Mouse (Mus musculus) stomach, embryonic 14.5 days (tissue): ENCODE data around the gene Tex48. TPM values are rescaled to one million over a fixed set of nuclear protein-coding genes. Genes with fewer than 3 reads are reported as not detected.

Source experiments
- ATAC-seq: fragments of 200-750 bp; cut with Nextera tagmentation; 2 replicates; pipeline ENCODE4 v1.8.0; 2017; ENCODE audit warnings: low read depth, moderate TSS enrichment; ENCODE audit not compliant: insufficient number of reproducible peaks, insufficient read depth, low FRiP score
- H3K27ac ChIP-seq: fragments of 300-500 bp; sonication (generic); 2 replicates; pipeline ENCODE4 v1.5.1; 2014; ENCODE audit warnings: mild to moderate bottlenecking, low read length, moderate library complexity, mixed read lengths
- H3K27me3 ChIP-seq: fragments of 300-500 bp; sonication (generic); 2 replicates; pipeline ENCODE4 v1.6.1; 2014; ENCODE audit warnings: low read length, control low read depth, mixed read lengths; ENCODE audit not compliant: control insufficient read depth, insufficient read depth
- H3K36me3 ChIP-seq: fragments of 300-500 bp; sonication (generic); 2 replicates; pipeline ENCODE4 v1.6.1; 2014; ENCODE audit warnings: mild to moderate bottlenecking, control low read depth, low read length, moderate library complexity, mixed read lengths; ENCODE audit not compliant: control insufficient read depth, insufficient read depth
- H3K4me1 ChIP-seq: fragments of 300-500 bp; sonication (generic); 2 replicates; pipeline ENCODE4 v1.6.1; 2014; ENCODE audit warnings: low read length, control low read depth, mixed read lengths; ENCODE audit not compliant: control insufficient read depth, insufficient read depth
- H3K4me2 ChIP-seq: fragments of 300-500 bp; sonication (generic); replicated peaks from 2 replicates; pipeline ENCODE4 v1.6.1; 2014; ENCODE audit warnings: low read depth, low read length, control low read depth
- H3K4me3 ChIP-seq: fragments of 300-500 bp; sonication (generic); 2 replicates; pipeline ENCODE4 v1.5.1; 2014; ENCODE audit warnings: low read depth, low read length, control low read depth
- H3K9ac ChIP-seq: fragments of 300-500 bp; sonication (generic); replicated peaks from 2 replicates; pipeline ENCODE4 v1.6.1; 2014; ENCODE audit warnings: low read depth, mild to moderate bottlenecking, control low read depth, low read length, moderate library complexity, mixed read lengths
- H3K9me3 ChIP-seq: fragments of 300-500 bp; sonication (generic); 2 replicates; pipeline ENCODE4 v1.6.1; 2016; ENCODE audit warnings: low read depth, low read length, control low read depth; ENCODE audit not compliant: control insufficient read depth
- WGBS: fragments of 180-500 bp; shearing (Covaris S2); extraction: QIAGEN DNeasy Blood & Tissue Kit; methylation state at CpG from one replicate; pipeline ENCODE4 v1.1.7; 2014; 5-methylcytosine and 5-hydroxymethylcytosine counted together
- polyA plus RNA-seq: library from polyadenylated mRNA; unstranded; fragments of >200 nt; fragmentation: Nextera tagmentation; extraction: Ambion mirVana; gene quantifications from 2 replicates; pipeline ENCODE4 v1.2.1, GENCODE M21; 2014

The Tex48 gene
- polyA plus RNA-seq, 1 experiment from 2014 or later = not detected

GRCm38 (mm10) chr4:63643956-63644726 lies 21.9 kb upstream of the Tex48 start:
- Histone ChIP-seq H3K4me1 (no peaks in the 10 kb centered on the region), H3K27me3 (no peaks in the 10 kb centered on the region), H3K36me3 (no peaks in the 10 kb centered on the region), H3K9me3 (no peaks in the 10 kb centered on the region), H3K9ac (no peak overlapping the region), H3K4me3 (no peak overlapping the region), H3K27ac (no peak overlapping the region), H3K4me2 (no peak overlapping the region)
- no peak for ATAC-seq

- Histone ChIP-seq H3K4me1 (no peaks in the 10 kb centered on the region), H3K4me3 (no peak overlapping the region), H3K36me3 (no peaks in the 10 kb centered on the region), H3K27ac (no peak overlapping the region), H3K27me3 (no peaks in the 10 kb centered on the region), H3K4me2 (no peak overlapping the region), H3K9ac (no peak overlapping the region), H3K9me3 (no peaks in the 10 kb centered on the region)
- no peak for ATAC-seq
- WGBS = 67% methylated on average over 2 of the region's 2 CpGs
Measured at GRCm38 (mm10) chr4:63639842-63640241, 17.6 kb upstream of the Tex48 start.

- Histone ChIP-seq H3K4me1 (no peaks in the 10 kb centered on the region), H3K27me3 (no peaks in the 10 kb centered on the region), H3K27ac (no peak overlapping the region), H3K4me3 (no peak overlapping the region), H3K36me3 (no peaks in the 10 kb centered on the region), H3K9ac (no peak overlapping the region), H3K4me2 (no peak overlapping the region), H3K9me3 (no peaks in the 10 kb centered on the region)
- 59% methylated on average over 1 of the region's 1 CpGs for WGBS
- ATAC-seq = no peak
Measured at GRCm38 (mm10) chr4:63638603-63639002, 16.4 kb upstream of the Tex48 start.

GRCm38 (mm10) chr4:63633181-63633580 lies 11.0 kb upstream of the Tex48 start:
- no peaks in the 10 kb centered on the region for H3K4me1 ChIP-seq
- ATAC-seq = no peak
- 80% methylated on average over 2 of the region's 2 CpGs for WGBS
- no peak overlapping the region for H3K4me2 ChIP-seq
- no peak overlapping the region for H3K4me3 ChIP-seq
- no peak overlapping the region for H3K9ac ChIP-seq
- H3K27ac ChIP-seq = no peak overlapping the region
- H3K9me3 ChIP-seq = no peaks in the 10 kb centered on the region
- no peaks in the 10 kb centered on the region for H3K27me3 ChIP-seq
- no peaks in the 10 kb centered on the region for H3K36me3 ChIP-seq

GRCm38 (mm10) chr4:63627111-63627510 lies 4.9 kb upstream of the Tex48 start:
- WGBS = 75% methylated on average over 8 of the region's 8 CpGs
- H3K27me3 ChIP-seq = no peaks in the 10 kb centered on the region
- no peak for ATAC-seq

GRCm38 (mm10) chr4:63625563-63626080 lies 3.4 kb upstream of the Tex48 start:
- WGBS = 50% methylated on average over 3 of the region's 3 CpGs
- H3K4me3 ChIP-seq = no peak overlapping the region
- no peaks in the 10 kb centered on the region for H3K4me1 ChIP-seq
- no peak overlapping the region for H3K9ac ChIP-seq
- no peaks in the 10 kb centered on the region for H3K27me3 ChIP-seq
- no peak overlapping the region for H3K4me2 ChIP-seq
- no peak for ATAC-seq
- H3K27ac ChIP-seq = no peak overlapping the region
- no peaks in the 10 kb centered on the region for H3K9me3 ChIP-seq
- no peaks in the 10 kb centered on the region for H3K36me3 ChIP-seq

More at GRCm38 (mm10) chr4:63627111-63627510, 4.9 kb upstream of the Tex48 start:
- Histone ChIP-seq H3K4me1 (no peaks in the 10 kb centered on the region), H3K9ac (no peak overlapping the region), H3K4me3 (no peak overlapping the region), H3K4me2 (no peak overlapping the region), H3K27ac (no peak overlapping the region), H3K36me3 (no peaks in the 10 kb centered on the region), H3K9me3 (no peaks in the 10 kb centered on the region)

GRCm38 (mm10) chr4:63621861-63622260 lies 367 bp downstream of the Tex48 start:
- no peak for ATAC-seq
- no peaks in the 10 kb centered on the region for H3K27me3 ChIP-seq
- H3K4me3 ChIP-seq = no peak overlapping the region
- no peak overlapping the region for H3K4me2 ChIP-seq
- no peaks in the 10 kb centered on the region for H3K9me3 ChIP-seq
- H3K27ac ChIP-seq = no peak overlapping the region
- H3K4me1 ChIP-seq = no peaks in the 10 kb centered on the region
- no peak overlapping the region for H3K9ac ChIP-seq
- H3K36me3 ChIP-seq = no peaks in the 10 kb centered on the region
- 68% methylated on average over 2 of the region's 2 CpGs for WGBS

- no peaks in the 10 kb centered on the region for H3K4me1 ChIP-seq
- no peak for ATAC-seq
- WGBS = 82% methylated on average over 7 of the region's 7 CpGs
Measured at GRCm38 (mm10) chr4:63608391-63608790, 13.8 kb downstream of the Tex48 start.

GRCm38 (mm10) chr4:63605968-63606367 lies 16.3 kb downstream of the Tex48 start:
- no peaks in the 10 kb centered on the region for H3K9me3 ChIP-seq
- H3K4me2 ChIP-seq = no peak overlapping the region
- ATAC-seq = no peak
- no peaks in the 10 kb centered on the region for H3K36me3 ChIP-seq
- no peaks in the 10 kb centered on the region for H3K4me1 ChIP-seq
- 62% methylated on average over 1 of the region's 1 CpGs for WGBS
- H3K9ac ChIP-seq = no peak overlapping the region
- H3K4me3 ChIP-seq = no peak overlapping the region
- no peaks in the 10 kb centered on the region for H3K27me3 ChIP-seq
- H3K27ac ChIP-seq = no peak overlapping the region

More at GRCm38 (mm10) chr4:63608391-63608790, 13.8 kb downstream of the Tex48 start:
- Histone ChIP-seq H3K27ac (no peak overlapping the region), H3K36me3 (no peaks in the 10 kb centered on the region), H3K9me3 (no peaks in the 10 kb centered on the region), H3K4me2 (no peak overlapping the region), H3K9ac (no peak overlapping the region), H3K27me3 (no peaks in the 10 kb centered on the region), H3K4me3 (no peak overlapping the region)
